ENCODE assay signal across 11 mouse cellular contexts in the genomic region with DNA sequence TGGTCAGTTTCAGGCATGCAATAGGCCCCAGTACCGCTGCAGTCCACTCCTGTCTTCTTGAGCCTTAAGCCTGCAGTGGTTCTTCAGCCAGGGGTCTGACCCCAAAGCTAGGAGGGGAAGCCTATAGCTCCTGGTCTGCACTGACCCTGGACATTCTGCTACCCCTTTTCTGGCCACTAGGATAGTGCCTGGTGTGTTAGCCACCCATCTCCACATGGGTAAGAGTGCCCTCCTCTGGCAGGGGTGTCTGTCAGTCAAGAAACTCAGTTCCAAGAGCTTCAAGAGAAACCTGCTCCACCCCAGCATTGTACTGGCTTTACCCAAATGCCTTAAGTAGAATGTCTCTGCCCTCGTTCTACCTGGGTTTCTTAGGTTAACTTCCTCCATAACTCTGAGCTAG. TPM values are rescaled to one million over a fixed set of nuclear protein-coding genes. Genes with fewer than 3 reads are reported as not detected.
DNase-seq lines count a peak whose midpoint lies in the region; ATAC-seq and TF ChIP-seq lines count a peak whose summit lies in the region.
"Had no signal": no experiment of that assay in that cellular context is flagged by ENCODE, and none has a peak within 500 bp of the region (broad histone marks: within the 10 kb centered on the region; RNA-seq: fewer than 3 reads in every experiment).

No protein-coding gene starts in this region.

- peak; percentile 62 for ATAC-seq in megakaryocyte-erythroid progenitor cell, adult 5-6 weeks (replicated peaks; ENCODE audit: low FRiP score, low TSS enrichment, poor library complexity, severe bottlenecking)

- H3K4me3 ChIP-seq in left cerebral cortex, adult 2 months = no peak overlapping the region
- no peak overlapping the region for H3K4me3 ChIP-seq in bone marrow macrophage, adult 2 months (ENCODE audit: insufficient read depth, low read length)
- H3K4me3 ChIP-seq: heart, embryonic 15.5 days; lung, embryonic 15.5 days had no signal

- TF ChIP-seq CTCF in left cerebral cortex, adult 2 months (IDR thresholded peaks at IDR 0.05) = peak; percentile 52
- TF ChIP-seq CTCF in bone marrow macrophage, adult 2 months (IDR thresholded peaks at IDR 0.05; ENCODE audit: low read depth, low read length) = peak; percentile 47

- TF ChIP-seq POLR2A in bone marrow macrophage, adult 2 months (IDR thresholded peaks at IDR 0.05; ENCODE audit: borderline replicate concordance, low read depth, low read length) = no peak

- peaks cover 10% of the 10 kb centered on the region; the same call in 1 of the 2 replicates for H3K4me1 ChIP-seq in bone marrow macrophage, adult 2 months (ENCODE audit: control insufficient read depth, insufficient read depth, low read length)
- H3K4me1 ChIP-seq: heart, embryonic 15.5 days; lung, embryonic 15.5 days had no signal

- intact Hi-C loops in left cerebral cortex, adult 2 months (cut with DNase I) = loop anchor here (2.0 to 5.0 kb wide), 2 partner anchors 63 to 199 kb away; a partner anchor contains a TSS

- no peak overlapping the region for H3K27ac ChIP-seq in left cerebral cortex, adult 2 months
- no peak overlapping the region for H3K27ac ChIP-seq in bone marrow macrophage, adult 2 months (ENCODE audit: insufficient read depth, low read depth, low read length)
- H3K27ac ChIP-seq: heart, embryonic 15.5 days; lung, embryonic 15.5 days had no signal

- peak; percentile 32 for DNase-seq in adrenal gland, postnatal 25 days
- DNase-seq in adrenal gland, adult 8-10 months = no peak
- DNase-seq in left cerebral cortex, adult 2 months (ENCODE audit: extremely low spot score in 1 of 2, low spot score in 2 of 2) = no peak
- no peak for DNase-seq in left cerebral cortex, adult 9 months (ENCODE audit: low spot score in 2 of 2)
- DNase-seq in urinary bladder, postnatal 4 days (ENCODE audit: low spot score in 2 of 2) = no peak
- no peak for DNase-seq in Muller cell, postnatal 12 days (ENCODE audit: inconsistent ontology term)
- DNase-seq: cerebellum, adult 8-10 months had no signal

RNA-seq across cellular contexts. Expression of a gene that starts 11.0 kb away (rescaled TPM):
- total RNA-seq in adrenal gland, postnatal 25 days (2021) = 313 and 323 TPM in 2 replicates
- 100 to 1,000 TPM; 184 to 265 (median 230) TPM for total RNA-seq in adrenal gland, adult 8-10 months (2022)
- total RNA-seq in left cerebral cortex, adult 2 months (2021) = 100 to 1,000 TPM; 159 to 168 TPM
- polyA plus RNA-seq in bone marrow macrophage, adult 2 months (2012; ENCODE audit: insufficient read depth, insufficient read length, missing spikeins) = 58.0 and 67.2 TPM in 2 replicates
- 108 and 124 TPM in 2 replicates for total RNA-seq in megakaryocyte-erythroid progenitor cell, adult 5-6 weeks (2014; fragmentation: Nextera tagmentation)
- total RNA-seq in megakaryocyte-erythroid progenitor cell, adult 5-6 weeks (2017) = 177 and 210 TPM in 2 replicates

RNA-seq across cellular contexts. Expression of a gene that starts 52.2 kb away (rescaled TPM):
- total RNA-seq in adrenal gland, postnatal 25 days (2021) = 12.9 and 13.7 TPM in 2 replicates
- 10 to 100 TPM; 15.1 to 22.2 (median 18.1) TPM for total RNA-seq in adrenal gland, adult 8-10 months (2022)
- total RNA-seq in left cerebral cortex, adult 2 months (2021) = 10 to 100 TPM; 41.5 to 42.1 TPM
- 13.3 and 15.3 TPM in 2 replicates for polyA plus RNA-seq in bone marrow macrophage, adult 2 months (2012; ENCODE audit: insufficient read depth, insufficient read length, missing spikeins)
- total RNA-seq in megakaryocyte-erythroid progenitor cell, adult 5-6 weeks (2014; fragmentation: Nextera tagmentation) = 9.3 and 10.7 TPM in 2 replicates
- total RNA-seq in megakaryocyte-erythroid progenitor cell, adult 5-6 weeks (2017) = 5.5 and 8.1 TPM in 2 replicates
